Mouse (Mus musculus): ENCODE data around the gene Yif1a. TPM values are rescaled to one million over a fixed set of nuclear protein-coding genes. Genes with fewer than 3 reads are reported as not detected.

Yif1a gene
- polyA plus RNA-seq, 1 experiment from 2014 or later = 111 TPM

DNA sequence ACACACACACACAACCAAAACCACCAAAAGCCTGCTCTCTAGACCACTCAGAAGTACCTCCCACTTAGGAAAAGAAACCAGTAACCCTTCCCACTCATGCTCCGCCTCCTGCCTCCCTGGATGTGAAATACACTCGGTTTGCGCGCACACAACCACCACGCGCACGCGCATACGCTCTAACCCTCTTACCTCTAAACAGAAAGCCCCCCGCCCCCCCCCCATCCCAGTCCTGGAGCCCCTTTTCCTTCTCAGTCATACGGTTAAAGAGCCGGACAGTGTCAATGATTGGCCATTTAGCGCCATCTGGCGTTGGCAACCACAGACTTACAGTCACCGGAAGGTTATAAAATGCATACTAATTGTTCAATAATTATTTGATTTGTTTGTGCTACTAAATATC is 15.3 kb upstream of the Yif1a start:
- peak overlapping the region; percentile 52 for H3K4me3 ChIP-seq (ENCODE audit: low read depth, low read length)
- no peaks in the 10 kb centered on the region for H3K36me3 ChIP-seq (ENCODE audit: control insufficient read depth, insufficient read depth, low read length)
- H3K4me2 ChIP-seq (ENCODE audit: low read length) = peak overlapping the region; percentile 77
- 1% methylated on average over 15 of the region's 15 CpGs for WGBS
- no peaks in the 10 kb centered on the region; the same call in 1 of the 2 replicates for H3K27me3 ChIP-seq (replicated peaks; ENCODE audit: control insufficient read depth, insufficient read depth, low read length)
- peaks cover 19% of the 10 kb centered on the region for H3K4me1 ChIP-seq (replicated peaks; ENCODE audit: control insufficient read depth, insufficient read depth, low read length)
- ATAC-seq (replicated peaks; ENCODE audit: low FRiP score, low TSS enrichment, low read depth) (no peak), DNase-seq (ENCODE audit: low spot score) (peak; percentile 83)
- H3K9ac ChIP-seq (ENCODE audit: low read length) = no peak overlapping the region
- H3K9me3 ChIP-seq (ENCODE audit: control insufficient read depth, low read length) = no peaks in the 10 kb centered on the region
- H3K27ac ChIP-seq (ENCODE audit: low read depth) = peak overlapping the region; percentile 86; the same call in 1 of the 2 replicates

- no peak for ATAC-seq (replicated peaks; ENCODE audit: low FRiP score, low TSS enrichment, low read depth)
- no peaks in the 10 kb centered on the region; the same call in 1 of the 2 replicates for H3K27me3 ChIP-seq (replicated peaks; ENCODE audit: control insufficient read depth, insufficient read depth, low read length)
- no peak overlapping the region for H3K4me3 ChIP-seq (ENCODE audit: low read depth, low read length)
- no peak overlapping the region for H3K9ac ChIP-seq (ENCODE audit: low read length)
- no peaks in the 10 kb centered on the region for H3K36me3 ChIP-seq (ENCODE audit: control insufficient read depth, insufficient read depth, low read length)
- H3K27ac ChIP-seq (ENCODE audit: low read depth) = no peak overlapping the region
- peaks cover 19% of the 10 kb centered on the region for H3K4me1 ChIP-seq (replicated peaks; ENCODE audit: control insufficient read depth, insufficient read depth, low read length)
- no peak for DNase-seq (ENCODE audit: low spot score)
- H3K9me3 ChIP-seq (ENCODE audit: control insufficient read depth, low read length) = no peaks in the 10 kb centered on the region
- no peak overlapping the region for H3K4me2 ChIP-seq (ENCODE audit: low read length)
- WGBS = 25% methylated on average over 5 of the region's 5 CpGs
Observed at GRCm38 (mm10) chr19:5073518-5073917, 14.8 kb upstream of the Yif1a start.

DNA sequence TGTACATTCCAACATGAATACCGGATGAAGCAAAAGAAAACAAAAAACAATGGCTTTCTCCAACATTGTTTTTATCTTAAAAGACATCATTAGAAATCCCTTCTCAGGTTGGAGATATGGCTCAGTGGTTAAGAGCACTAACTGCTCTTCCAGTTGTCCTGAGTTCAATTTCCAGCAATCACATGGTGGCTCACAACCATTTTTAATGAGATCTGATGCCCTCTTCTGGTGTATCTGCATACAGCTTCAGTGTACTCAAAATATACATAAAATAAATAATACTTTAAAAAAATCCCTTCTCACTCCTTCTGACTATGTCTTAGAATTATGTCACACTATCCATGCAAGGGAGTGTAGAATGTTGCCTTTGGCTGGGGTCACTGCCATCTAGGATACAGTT is 9.1 kb upstream of the Yif1a start:
- WGBS = 93% methylated on average over 1 of the region's 1 CpGs
- Histone ChIP-seq H3K9ac (ENCODE audit: low read length) (no peak overlapping the region), H3K4me2 (ENCODE audit: low read length) (no peak overlapping the region), H3K36me3 (ENCODE audit: control insufficient read depth, insufficient read depth, low read length) (no peaks in the 10 kb centered on the region), H3K27me3 (replicated peaks; ENCODE audit: control insufficient read depth, insufficient read depth, low read length) (peaks cover 49% of the 10 kb centered on the region), H3K9me3 (ENCODE audit: control insufficient read depth, low read length) (no peaks in the 10 kb centered on the region), H3K4me3 (ENCODE audit: low read depth, low read length) (no peak overlapping the region), H3K4me1 (replicated peaks; ENCODE audit: control insufficient read depth, insufficient read depth, low read length) (no peaks in the 10 kb centered on the region), H3K27ac (ENCODE audit: low read depth) (no peak overlapping the region)
- DNase-seq (ENCODE audit: low spot score) = no peak
- no peak for ATAC-seq (replicated peaks; ENCODE audit: low FRiP score, low TSS enrichment, low read depth)

DNA sequence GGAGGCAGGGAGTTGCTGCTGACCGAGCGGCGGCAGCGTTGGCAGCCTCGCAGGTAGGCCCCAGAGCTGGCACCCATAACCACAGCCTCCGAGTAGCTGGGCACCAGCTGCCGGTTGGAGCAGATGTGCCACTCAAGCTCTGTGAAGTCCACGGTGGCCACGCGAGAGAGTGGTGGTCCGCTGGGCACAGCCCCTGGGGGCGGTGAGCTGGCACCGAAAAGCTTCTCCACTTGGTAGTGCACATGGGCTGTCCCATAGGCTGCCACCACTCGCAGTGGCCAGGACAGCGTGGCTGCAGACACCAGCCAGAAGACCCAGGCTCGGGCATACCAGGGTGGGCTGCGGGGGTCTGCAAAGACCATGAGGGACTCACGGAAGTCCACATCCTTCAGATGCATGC is 6.3 kb upstream of the Yif1a start:
- Histone ChIP-seq H3K27me3 (replicated peaks; ENCODE audit: control insufficient read depth, insufficient read depth, low read length) (peaks cover 72% of the 10 kb centered on the region), H3K9me3 (ENCODE audit: control insufficient read depth, low read length) (no peaks in the 10 kb centered on the region), H3K9ac (ENCODE audit: low read length) (no peak overlapping the region), H3K4me3 (ENCODE audit: low read depth, low read length) (no peak overlapping the region), H3K4me1 (replicated peaks; ENCODE audit: control insufficient read depth, insufficient read depth, low read length) (no peaks in the 10 kb centered on the region), H3K36me3 (ENCODE audit: control insufficient read depth, insufficient read depth, low read length) (no peaks in the 10 kb centered on the region), H3K27ac (ENCODE audit: low read depth) (no peak overlapping the region), H3K4me2 (ENCODE audit: low read length) (no peak overlapping the region)
- ATAC-seq (replicated peaks; ENCODE audit: low FRiP score, low TSS enrichment, low read depth) (no peak), DNase-seq (ENCODE audit: low spot score) (no peak)
- 57% methylated on average over 18 of the region's 18 CpGs for WGBS

DNA sequence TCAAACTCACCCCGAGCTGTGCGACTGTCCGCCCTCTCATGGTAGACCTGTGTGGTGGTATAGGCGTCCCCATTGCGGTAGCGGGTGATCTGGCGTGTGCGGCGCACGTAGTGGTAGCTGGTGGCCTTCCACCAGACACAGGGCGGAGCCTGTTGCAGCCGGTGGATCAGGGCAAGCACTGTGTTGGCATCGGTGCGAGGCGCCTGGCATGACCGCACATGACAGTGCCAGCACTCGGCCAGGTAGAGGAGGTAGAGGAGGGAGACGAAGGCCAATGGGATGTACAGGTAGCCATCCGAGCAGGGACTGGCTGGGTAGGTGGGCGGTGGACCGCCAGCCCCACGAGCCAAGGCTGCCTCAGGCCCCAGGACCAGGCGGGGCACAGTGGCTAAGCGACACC is 5.7 kb upstream of the Yif1a start:
- Histone ChIP-seq H3K9me3 (ENCODE audit: control insufficient read depth, low read length) (no peaks in the 10 kb centered on the region), H3K27me3 (replicated peaks; ENCODE audit: control insufficient read depth, insufficient read depth, low read length) (peaks cover 72% of the 10 kb centered on the region), H3K4me1 (replicated peaks; ENCODE audit: control insufficient read depth, insufficient read depth, low read length) (0 out of 2 replicates have a peak, but pooled peaks cover 2% of the 10 kb centered on the region), H3K36me3 (ENCODE audit: control insufficient read depth, insufficient read depth, low read length) (no peaks in the 10 kb centered on the region), H3K4me3 (ENCODE audit: low read depth, low read length) (no peak overlapping the region), H3K27ac (ENCODE audit: low read depth) (no peak overlapping the region), H3K9ac (ENCODE audit: low read length) (no peak overlapping the region), H3K4me2 (ENCODE audit: low read length) (no peak overlapping the region)
- ATAC-seq (replicated peaks; ENCODE audit: low FRiP score, low TSS enrichment, low read depth) = no peak
- no peak for DNase-seq (ENCODE audit: low spot score)
- WGBS = 63% methylated on average over 24 of the region's 24 CpGs

GRCm38 (mm10) chr19:5083961-5084833 is 4.1 kb upstream of the Yif1a start:
- Histone ChIP-seq H3K4me1 (replicated peaks; ENCODE audit: control insufficient read depth, insufficient read depth, low read length) (peaks cover 7% of the 10 kb centered on the region), H3K4me3 (ENCODE audit: low read depth, low read length) (peak overlapping the region; percentile 37), H3K4me2 (ENCODE audit: low read length) (no peak overlapping the region), H3K9me3 (ENCODE audit: control insufficient read depth, low read length) (no peaks in the 10 kb centered on the region), H3K9ac (ENCODE audit: low read length) (no peak overlapping the region), H3K27me3 (replicated peaks; ENCODE audit: control insufficient read depth, insufficient read depth, low read length) (peaks cover 72% of the 10 kb centered on the region), H3K27ac (ENCODE audit: low read depth) (no peak overlapping the region), H3K36me3 (ENCODE audit: control insufficient read depth, insufficient read depth, low read length) (no peaks in the 10 kb centered on the region)
- WGBS = 59% methylated on average over 3 of the region's 3 CpGs
- ATAC-seq (replicated peaks; ENCODE audit: low FRiP score, low TSS enrichment, low read depth) (no peak), DNase-seq (ENCODE audit: low spot score) (no peak)

- Histone ChIP-seq H3K27me3 (replicated peaks; ENCODE audit: control insufficient read depth, insufficient read depth, low read length) (peaks cover 68% of the 10 kb centered on the region), H3K36me3 (ENCODE audit: control insufficient read depth, insufficient read depth, low read length) (peaks cover 4% of the 10 kb centered on the region), H3K9me3 (ENCODE audit: control insufficient read depth, low read length) (no peaks in the 10 kb centered on the region), H3K27ac (ENCODE audit: low read depth) (no peak overlapping the region), H3K4me3 (ENCODE audit: low read depth, low read length) (peak overlapping the region; percentile 37), H3K4me2 (ENCODE audit: low read length) (peak overlapping the region; percentile 68), H3K4me1 (replicated peaks; ENCODE audit: control insufficient read depth, insufficient read depth, low read length) (peaks cover 10% of the 10 kb centered on the region), H3K9ac (ENCODE audit: low read length) (peak overlapping the region; percentile 25; the same call in 1 of the 2 replicates)
- no peak for DNase-seq (ENCODE audit: low spot score)
- ATAC-seq (replicated peaks; ENCODE audit: low FRiP score, low TSS enrichment, low read depth) = no peak
- WGBS = 2% methylated on average over 15 of the region's 15 CpGs
Observed at GRCm38 (mm10) chr19:5084834-5085144, 3.5 kb upstream of the Yif1a start.

DNA sequence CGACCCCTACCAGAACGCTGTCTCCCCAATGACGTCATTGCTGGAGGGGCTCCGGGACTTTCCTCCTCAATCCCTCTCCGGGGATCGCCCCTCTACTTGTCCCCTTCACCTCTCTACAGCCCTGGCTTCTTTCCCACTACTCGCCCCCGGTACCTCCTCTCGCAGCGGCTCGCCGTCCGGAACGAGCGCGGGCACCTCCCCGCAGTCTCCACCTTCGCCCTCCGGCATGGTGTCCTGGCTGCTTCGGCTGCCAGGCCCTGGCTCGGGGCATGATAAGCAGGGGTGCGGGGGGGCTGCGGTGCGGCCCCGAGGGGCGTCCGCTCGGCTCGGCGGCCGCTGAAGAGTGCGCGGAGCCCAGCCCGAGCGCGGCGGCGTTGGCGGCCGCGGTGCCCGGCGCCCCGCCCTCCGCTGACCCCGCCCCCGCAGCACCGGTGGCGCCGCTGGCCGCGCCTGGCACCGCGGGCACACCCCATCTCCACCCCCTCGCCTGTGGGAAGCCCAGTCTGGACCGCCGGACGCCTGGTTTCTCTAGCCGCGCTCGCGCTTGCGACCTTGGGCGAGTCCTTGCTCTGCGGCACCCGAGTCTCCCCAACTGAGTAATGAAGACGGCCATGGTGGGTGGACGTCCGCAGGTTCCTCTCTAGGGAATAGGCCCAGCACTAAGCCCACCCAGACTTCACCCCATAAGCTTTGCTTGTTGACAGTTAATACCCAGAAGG is 3.0 kb upstream of the Yif1a start, which contains the start of gene Tmem151a:
Gene Tmem151a (minus strand): TSS at position 387 of the 719 bp plus-strand sequence.
- H3K4me2 ChIP-seq (ENCODE audit: low read length) = peak within 1 kb of the TSS; percentile 68
- no peaks in the 10 kb centered on the region for H3K9me3 ChIP-seq (ENCODE audit: control insufficient read depth, low read length)
- WGBS = under 1% methylated on average over 54 of the region's 69 CpGs
- H3K27ac ChIP-seq (ENCODE audit: low read depth) = no peak within 1 kb of the TSS
- ATAC-seq (replicated peaks; ENCODE audit: low FRiP score, low TSS enrichment, low read depth) (no peak), DNase-seq (ENCODE audit: low spot score) (peak; percentile 58)
- H3K4me1 ChIP-seq (replicated peaks; ENCODE audit: control insufficient read depth, insufficient read depth, low read length) = peaks cover 10% of the 10 kb centered on the region
- peak within 1 kb of the TSS; percentile 37 for H3K4me3 ChIP-seq (ENCODE audit: low read depth, low read length)
- H3K27me3 ChIP-seq (replicated peaks; ENCODE audit: control insufficient read depth, insufficient read depth, low read length) = peaks cover 63% of the 10 kb centered on the region
- H3K36me3 ChIP-seq (ENCODE audit: control insufficient read depth, insufficient read depth, low read length) = peaks cover 5% of the 10 kb centered on the region
- H3K9ac ChIP-seq (ENCODE audit: low read length) = peak within 1 kb of the TSS; percentile 25; the same call in 1 of the 2 replicates
